Mouse (Mus musculus) layer of hippocampus, adult 9-11 months (tissue): ENCODE results near the gene Gm4881.
A peak's percentile ranks its signal among the peaks of the same experiment; 100 is the strongest.
"Not testable (repeated sequence)": the region's sequence is repeated elsewhere in the genome, so short reads cannot be mapped to it uniquely, and the experiment has no call there.

Experiments used
- DNase-seq: peaks from one replicate; pipeline ENCODE4 v3.0.0; 2022

The Gm4881 gene

DNA sequence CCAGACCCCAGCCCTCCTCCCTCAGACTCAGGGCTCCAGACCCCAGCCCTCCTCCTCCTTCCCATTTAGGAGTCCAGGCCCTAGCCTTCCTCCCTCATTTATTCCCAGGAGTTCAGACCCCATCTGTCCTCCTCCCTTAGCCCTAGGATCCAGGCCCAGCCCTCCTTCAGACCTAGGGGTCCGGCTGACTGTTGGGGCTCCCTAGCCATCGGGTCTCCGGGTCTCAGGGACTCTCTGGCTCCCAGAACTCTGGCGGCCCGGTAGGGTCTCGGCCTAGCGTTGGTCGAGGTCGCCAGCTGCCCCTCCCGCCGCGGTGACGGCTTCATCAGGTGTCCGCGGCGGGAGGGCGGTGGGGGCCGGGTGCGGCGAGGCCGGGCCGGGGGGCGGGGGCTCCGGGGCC, 9.7 kb upstream of the Gm4881 start:
- DNase-seq: no peak

DNA sequence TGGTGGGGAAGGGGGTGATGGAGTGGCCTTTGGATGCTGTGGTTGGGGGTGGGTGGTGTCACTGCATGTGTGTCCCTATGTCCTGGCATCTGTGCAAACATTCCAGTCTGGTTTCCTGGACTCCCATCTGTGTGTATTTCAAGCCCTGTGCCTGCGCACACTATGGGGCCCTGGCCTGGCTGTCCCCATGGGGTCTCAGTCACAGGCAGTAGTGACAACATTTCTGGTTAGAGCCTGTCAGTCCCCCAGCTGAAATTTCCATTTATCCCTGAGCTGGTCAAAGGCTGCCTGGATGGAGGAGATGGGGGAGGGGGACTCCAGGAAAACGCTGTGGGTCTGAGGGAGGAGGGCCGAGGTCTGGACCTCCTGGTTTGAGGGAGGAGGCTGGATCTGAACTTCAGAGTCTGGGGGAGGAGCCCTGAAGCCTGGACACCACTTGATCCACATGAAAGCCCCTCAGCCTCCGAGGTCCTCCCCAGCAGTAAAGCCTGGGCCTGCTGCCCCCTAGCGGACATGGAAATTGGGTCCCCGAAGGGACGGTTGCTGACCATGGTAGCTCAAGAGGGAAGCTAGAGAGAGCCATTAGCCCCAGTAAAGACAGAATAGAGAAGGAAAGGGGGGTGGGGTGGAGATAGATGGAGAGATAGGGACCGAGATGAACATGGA, 5.8 kb upstream of the Gm4881 start:
- DNase-seq: peak; percentile 25

DNA sequence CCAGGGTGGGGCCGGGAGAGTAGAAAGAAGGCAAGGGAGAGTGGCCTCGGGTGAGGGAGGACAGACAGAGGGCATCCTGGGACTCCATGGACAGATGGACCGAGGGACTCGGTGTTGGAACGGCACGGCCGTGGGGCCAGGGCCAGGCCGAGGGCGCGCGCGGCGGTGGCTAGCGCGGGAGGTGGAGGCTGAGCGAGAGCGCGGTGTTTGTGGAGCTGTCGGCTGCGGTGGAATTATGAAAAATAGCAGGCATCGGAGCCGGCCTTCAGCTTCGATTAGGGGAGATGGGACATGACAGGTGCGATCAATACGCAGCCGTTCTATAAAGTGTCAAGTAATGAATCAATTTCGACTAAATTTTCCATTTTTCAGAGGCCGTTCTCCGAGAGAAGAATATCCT, 4.5 kb upstream of the Gm4881 start:
- no peak for DNase-seq

DNA sequence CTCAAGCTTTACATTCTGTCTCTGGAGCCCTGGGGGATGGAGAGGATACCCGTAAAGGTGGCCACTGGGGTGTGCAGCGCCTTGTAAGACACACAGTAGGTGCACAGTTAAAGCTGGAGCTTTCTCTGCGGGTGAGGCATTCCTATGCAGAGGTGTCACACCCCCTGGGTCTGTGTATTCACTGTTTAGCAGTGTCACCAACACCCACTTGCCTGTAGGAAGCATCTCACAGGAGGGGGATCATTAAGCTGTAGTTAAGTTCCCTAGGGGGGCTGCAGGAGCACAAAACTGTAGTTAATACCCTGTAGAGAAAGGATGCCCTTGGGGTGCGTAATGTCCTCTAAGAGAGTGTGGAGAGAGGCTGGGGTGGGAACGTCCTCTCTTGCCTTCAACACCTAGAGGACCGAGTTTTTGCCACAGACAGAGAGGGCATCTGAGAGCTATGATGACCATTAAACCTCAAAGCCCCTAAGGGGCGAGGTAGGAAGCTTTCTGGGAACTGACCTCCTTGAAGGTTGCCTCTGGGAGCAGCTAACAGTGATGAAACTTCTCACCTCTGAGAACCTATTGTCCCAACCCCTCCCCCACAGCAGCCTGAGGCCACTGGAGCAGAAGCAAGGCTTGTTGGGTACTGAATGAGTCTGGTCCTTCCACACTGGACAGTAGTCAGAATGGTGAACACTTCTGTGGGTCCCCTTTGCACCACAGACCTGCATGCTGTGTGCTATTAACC, 3.2 kb upstream of the Gm4881 start:
- no peak for DNase-seq

DNA sequence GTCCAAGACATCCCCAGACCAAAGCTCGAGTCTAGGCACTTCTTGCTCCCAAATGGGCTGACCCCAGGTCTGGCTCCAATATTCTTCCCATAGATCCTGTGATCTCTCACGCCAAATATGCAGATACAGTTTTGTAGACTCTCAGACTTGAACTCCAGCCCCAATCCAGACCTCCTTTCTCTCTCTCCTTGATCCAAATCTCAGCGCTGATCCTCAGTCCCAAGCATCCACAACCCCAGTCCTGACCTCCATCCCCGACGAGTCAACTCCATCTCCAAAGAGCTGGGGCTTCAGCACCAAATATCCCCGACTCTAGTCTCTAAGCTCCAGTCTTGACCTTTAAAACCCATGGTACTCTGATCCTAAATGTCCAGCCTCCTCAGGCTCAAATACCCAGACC, 653 bp downstream of the Gm4881 start:
- DNase-seq: no peak

DNA sequence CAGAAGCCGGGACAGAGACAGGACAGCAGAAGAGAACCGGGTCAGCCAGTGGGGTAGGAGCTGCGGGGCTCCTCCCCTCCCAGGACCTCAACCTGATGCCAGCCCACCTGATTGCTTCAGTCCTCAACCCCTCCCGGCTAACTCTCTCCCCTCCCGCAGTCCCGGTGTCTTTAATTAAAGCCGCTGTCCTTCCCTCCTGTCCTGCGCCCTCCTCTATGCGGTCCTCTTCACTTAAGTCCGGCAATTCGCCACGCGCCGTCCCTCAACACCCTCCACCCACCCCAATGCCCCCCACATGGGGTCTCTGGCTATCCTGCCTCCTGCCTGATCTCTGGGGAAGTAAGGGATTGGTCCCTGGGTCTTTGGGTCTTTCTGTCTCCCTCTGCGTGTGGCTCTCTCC, 12.6 kb downstream of the Gm4881 start:
- no peak for DNase-seq

DNA sequence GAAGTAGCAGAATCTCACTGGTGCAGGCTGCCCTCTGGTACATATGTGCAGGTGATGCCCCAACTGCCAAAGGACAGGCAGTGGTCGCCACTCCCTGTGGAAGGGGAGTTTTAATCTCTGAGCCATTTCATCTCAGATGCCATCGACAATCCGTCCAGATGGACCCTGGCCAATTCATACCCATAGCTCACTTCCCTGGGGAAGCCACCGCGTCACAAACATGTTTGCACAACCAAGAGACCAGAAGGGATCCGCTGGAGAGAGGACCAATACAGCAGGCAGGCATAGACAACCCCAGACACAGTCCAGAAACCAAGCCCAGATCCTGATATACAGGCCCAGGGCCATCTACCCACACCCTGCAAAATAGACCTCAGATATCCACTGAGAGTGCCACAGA, 13.8 kb downstream of the Gm4881 start:
- no peak for DNase-seq

DNA sequence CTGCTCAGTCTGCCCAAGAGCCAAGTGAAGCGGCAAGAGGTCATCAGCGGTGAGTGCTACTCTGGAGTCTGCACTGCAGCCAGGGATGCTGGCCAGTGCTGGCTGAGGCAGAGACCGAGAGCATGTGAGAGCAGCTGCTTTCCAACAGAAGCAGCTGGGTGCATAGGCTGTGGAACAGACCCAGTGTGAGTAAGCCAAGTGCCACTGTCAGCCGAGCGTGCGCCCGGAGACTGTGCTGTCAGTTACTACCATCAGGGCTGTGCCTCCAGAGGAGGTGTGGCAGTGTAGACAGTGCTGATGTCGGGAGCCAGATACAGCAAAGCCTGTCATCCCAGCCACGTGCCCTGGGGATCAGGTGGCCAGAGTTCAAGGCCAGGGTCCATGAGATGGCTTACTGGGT, 24.6 kb downstream of the Gm4881 start:
- peak; percentile 74 for DNase-seq

DNA sequence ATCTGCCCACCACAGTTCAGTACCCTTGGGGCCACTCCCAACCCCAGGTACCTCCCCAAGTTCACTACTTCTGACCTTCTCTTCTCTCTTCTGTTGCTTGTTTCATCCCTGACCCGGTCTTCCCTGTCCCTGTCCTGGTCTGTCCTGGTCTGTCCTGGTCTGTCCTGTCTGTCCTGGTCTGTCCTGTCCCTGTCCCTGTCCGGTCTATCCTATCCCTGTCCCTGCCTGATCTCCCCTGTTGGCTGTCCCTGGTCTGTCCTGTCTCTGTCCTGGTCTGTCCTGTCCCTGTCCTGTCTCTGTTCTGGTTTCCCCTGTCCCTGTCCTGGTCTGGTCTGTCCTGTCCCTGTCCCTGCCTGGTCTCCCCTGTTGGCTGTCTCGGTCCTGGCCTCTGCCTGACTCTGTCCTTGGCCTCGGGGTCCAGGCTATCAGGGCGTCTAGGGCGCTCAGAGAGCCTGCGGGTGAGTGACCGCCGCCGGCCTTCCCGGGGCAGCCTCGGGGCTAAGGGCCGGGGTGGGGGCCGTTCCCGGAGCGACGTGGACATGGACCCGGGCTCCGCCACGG, 25.5 kb downstream of the Gm4881 start:
- DNase-seq: no peak

DNA sequence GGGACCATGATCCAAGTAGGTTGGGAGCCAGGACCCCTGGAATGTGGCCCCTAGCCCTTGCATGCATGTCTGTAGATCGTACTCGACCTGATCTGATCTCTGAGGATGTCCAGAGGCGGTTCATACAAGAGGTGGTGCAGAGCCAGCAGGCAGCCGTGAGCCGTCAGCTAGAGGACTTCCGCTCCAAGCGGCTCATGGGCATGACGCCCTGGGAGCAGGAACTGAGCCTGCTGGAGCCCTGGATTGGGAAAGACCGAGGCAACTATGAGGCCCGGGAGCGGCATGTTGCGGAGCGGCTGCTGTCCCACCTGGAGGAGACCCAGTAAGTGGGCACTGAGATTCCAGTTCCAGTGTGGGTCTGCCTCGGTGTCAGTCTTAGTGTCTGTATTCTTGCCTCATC, 31.8 kb downstream of the Gm4881 start:
- DNase-seq: no peak

DNA sequence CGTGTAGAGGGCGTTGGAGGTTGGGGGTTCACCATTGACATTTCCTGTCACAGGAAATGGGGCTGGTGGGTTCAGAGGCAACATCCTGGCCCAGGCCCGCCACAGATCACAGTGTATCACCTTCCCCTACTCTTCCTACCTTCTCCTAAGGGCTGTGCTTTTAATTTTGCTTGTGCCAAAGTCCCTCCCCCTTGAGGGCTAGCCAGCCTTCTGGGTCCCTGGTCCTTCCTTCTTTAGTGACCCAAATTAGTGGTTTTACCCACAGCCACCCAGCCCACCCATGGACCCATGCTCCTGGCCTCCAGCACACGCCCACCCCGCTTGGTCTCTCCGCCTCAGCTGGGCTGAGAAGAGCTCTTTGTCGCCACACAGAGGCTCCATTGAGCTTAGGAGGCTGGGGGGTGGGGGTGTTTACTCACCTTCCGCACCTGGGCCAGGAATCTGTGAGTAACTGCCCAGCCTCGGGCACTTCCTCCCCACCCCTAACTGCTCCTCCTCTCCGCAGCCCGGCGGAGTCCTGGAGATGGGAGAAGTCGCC, 37.0 kb downstream of the Gm4881 start:
- no peak for DNase-seq

DNA sequence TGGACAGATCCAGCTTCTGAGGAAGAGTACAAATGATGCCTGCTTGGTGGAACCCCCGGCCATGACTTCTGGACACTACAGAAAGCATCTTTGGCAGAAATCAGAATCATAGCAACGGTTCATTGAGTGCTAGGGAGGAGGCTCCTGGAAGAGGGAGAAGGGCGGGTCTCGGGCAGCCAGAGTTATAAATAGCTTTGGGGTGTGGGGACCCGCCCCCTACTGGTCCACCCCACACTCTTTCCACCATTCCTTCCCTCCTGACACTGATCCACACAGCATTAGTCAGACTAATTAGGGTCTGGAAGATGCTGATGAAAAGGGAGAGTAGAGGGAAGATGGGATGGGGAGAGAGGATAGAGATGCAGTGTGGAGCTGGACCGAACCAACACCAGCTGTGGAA, 37.7 kb downstream of the Gm4881 start:
- no peak for DNase-seq

DNA sequence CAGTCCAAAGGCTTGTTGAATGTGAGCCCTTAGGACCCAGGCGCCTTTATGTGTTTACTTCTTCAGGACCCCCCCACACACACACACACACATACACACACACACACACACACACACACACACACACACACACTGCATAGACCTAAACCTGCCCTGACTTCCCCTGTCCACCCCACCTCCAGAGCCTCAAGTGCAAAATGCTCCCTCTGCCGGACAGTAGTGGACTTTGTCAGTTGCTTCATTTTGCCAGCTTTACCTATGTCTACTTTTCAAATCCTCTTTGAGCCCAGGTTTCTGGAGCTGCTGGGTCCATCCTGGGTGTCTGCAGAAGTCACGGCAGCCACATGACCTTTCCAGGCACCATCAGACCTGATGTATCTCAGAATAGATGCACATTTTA, 39.4 kb downstream of the Gm4881 start:
- no peak for DNase-seq

DNA sequence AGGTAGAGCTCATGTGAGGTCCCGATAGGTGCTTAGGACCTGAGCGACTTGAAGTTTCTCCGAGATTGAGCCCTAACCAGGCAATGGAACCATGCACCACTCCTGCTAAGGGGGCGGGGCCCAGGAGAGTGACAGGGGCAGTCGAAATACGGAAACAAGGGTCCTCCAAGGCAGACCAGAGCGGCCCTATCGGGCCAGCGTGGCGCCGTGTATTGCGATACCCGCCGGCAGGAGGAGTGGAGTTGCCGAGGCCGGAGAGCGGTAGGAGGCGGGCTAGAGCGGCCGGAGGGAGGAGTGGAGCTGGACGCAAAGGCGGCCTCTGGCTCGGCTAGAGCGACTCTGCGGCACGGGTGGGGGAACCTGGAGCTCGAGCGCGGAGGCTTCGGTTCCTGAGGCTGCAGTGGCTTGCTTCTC, 40.2 kb downstream of the Gm4881 start:
- peak; percentile 98 for DNase-seq

DNA sequence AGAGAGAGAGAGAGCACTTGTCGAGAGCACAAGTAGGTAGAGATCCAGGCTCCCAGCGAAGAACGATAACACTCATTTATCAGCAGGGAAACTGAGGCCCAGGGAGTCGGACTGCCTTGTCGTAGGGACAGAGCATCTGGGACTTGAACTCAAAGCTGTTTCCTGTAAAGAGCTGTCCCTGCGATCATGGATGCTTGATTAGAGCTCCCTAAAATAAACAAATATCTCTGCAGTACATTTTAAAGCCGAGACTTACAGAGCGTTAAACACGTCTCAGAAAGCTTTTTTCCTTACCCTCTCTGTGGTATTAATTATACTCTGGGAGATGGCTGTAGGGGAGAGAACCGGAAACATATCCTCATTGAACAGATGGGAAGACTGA, 40.9 kb downstream of the Gm4881 start:
- no peak for DNase-seq

DNA sequence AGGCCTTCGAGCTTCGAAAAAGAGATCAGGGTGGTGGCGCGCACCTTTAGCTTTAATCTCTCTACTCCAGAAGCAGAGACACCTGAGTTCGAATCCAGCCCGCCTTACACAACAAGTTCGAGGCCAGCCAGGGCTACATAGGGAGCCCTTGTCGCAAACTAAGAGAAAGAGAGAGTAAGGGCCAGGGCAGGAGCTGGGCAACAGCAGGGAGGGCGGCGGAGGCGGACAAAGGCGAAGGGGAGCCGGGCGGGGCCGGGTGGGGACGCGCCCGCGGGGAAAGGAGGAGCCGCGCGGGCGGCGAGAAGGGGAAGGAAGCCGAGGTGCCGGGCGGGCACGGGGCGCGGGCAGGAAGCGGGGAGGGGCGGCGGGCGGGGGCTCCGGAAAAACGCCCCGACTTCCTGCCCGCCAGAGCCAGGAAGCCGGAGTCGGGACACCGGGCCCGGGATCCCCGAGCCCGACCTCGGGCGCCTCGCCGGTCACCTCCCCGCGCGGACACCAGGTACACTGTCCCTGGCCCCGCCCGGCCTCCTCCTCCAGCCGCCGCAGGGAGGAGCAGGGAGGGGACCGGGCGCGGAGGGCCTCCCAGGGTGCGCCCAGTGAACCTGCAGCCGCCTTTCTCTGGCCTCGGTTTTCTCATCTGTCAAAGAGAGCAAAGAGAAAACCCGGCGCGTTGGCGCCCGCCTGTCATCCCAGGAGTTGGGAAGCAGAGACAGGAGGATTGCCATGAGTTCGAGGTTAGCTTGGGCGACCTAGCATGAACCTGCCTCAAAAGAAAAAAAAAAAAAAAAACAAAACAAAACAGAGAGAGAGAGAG, 41.5 kb downstream of the Gm4881 start, which contains the start of gene Arhgef1:
Gene Arhgef1, plus strand, starts transcription at position 283 of the 814 bp plus-strand sequence.
- no peak for DNase-seq

DNA sequence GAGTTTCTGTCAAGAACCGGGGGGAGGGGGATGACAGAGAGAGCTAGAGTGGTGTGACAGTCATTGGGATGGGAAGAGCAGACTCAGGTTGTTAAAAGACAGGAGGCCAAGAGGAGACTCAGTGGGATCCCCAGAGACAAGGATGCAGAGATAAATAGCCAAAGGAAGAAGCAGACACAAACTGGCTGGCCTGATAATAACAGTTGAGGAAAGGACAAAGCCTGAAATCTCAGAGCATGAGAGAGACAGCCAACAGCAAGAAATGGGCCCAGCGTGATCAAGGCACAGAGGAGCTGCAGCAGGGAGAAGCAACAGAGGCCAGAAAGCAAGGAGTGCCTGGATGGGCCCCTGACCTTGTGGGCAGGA, 42.0 kb downstream of the Gm4881 start:
- no peak for DNase-seq

DNA sequence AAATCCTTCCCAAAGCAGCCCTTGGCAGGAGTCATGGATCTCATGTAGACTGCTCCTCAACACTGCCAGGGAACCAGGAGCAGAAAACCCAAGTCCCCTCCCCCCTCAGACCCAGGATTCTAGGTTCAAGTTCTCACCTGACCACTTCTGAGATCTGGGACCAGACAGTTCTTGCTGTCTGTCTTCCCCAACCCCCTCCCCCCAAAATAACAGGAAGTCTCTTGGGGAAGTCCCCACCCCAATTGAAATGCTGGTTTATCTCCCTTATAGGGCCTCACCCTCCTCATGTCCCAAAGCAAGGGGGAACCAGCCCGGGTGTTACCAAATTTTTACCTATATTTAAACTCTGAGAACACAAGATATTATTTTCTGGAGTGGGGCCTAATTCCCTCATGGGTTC, 42.5 kb downstream of the Gm4881 start:
- DNase-seq: no peak

DNA sequence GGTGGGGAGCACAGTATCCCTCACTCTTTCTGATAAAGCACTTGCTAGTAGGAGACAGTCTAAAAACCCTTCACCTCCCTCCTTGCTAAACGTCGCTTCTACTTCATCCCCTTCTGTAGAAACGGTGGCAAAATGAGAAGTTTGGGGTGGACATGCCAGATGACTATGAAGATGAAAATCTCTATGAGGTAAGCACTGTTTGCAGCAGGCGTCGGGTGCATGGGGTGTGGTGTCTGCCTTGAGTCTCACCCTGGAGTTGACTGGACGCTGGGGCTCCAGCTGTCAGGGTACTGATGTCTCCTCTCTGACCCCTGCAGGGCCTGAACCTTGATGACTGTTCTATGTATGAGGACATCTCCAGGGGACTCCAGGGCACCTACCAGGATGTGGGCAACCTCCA, 43.2 kb downstream of the Gm4881 start:
- no peak for DNase-seq

DNA sequence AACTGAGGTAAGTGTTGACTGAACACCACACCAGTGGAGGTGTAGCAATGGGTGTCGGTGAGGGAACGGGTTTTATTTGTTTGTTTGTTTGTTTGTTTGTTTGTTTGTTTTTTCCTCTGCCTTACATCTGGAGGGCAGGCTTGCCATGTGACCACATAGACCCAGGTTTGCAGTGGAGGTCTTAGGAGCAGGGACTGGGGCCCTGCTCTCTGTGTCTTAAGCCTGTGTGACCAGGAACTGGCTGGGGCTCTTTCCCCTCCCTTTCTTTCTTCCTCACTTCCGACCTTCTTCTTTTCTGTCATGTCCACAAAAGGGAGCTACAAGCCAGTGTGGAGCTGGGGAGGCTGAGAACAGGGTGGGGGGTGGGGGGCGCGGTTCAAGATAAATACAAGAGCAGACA, 46.3 kb downstream of the Gm4881 start:
- DNase-seq: no peak

DNA sequence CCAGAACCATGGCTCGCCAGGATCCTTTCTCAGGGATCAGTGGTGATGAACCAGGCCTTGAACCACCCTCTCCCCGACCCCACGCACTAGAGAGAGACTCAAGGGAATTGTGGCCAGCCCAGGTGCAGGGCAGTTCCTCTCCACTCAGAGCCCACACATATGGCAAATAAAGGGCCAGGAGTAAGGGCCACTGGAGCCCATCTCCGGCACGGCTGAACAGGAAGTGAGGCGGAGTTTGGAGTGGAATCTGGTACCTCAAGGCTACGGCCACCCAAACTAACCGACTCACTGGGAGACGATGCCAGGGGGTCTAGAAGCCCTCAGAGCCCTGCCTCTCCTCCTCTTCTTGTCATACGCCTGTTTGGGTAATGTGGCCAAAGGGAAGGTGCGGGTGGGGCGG, 47.1 kb downstream of the Gm4881 start, which contains the start of gene Cd79a:
Gene Cd79a, plus strand, starts transcription at position 158 of the 400 bp plus-strand sequence.
- no peak for DNase-seq

DNA sequence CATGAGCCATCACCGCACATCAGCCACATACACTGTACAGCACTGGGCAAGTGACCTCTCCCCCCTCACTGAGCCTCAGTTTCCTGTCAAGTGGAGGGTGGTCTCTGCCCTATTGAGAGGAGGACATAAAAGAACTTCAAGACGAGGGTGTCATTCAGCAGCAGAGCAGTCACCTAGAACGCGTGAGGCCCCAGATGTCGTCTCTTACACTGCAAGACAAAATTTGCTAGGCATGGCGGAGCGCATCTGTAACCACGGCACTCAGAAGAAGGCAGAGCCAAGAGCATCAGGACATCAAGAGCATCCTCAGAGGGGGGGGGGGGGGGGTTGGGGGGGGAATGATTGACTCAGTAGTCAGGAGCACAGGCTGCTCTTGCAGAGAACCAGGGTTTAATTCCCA, 48.0 kb downstream of the Gm4881 start:
- DNase-seq: no peak

DNA sequence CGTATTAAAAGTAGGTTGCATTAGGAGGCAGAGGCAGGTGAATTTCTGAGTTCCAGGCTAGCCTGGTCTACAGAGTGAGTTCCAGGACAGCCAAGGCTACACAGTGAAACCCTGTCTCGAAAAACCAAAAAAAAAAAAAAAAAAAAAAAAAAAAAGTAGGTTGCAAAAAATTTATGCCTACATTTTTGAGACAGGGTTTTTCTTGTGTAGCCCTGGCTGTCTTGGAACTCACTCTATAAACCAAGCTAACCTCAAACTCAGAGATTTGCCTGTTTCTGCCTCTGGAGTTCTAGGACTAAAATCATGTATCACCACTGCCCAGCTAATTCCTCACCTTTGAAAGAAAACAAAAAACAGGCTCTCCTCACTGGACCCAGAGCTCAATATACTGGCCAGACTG, 48.5 kb downstream of the Gm4881 start:
- DNase-seq: not testable (repeated sequence)
